Mouse (Mus musculus) lung, embryonic 16.5 days (tissue): ENCODE data around the gene Shoc2. TPM values are rescaled to one million over a fixed set of nuclear protein-coding genes. Genes with fewer than 3 reads are reported as not detected.
"Not testable (repeated sequence)": the region's sequence is repeated elsewhere in the genome, so short reads cannot be mapped to it uniquely, and the experiment has no call there.

Source experiments
- ATAC-seq: fragments of 200-750 bp; cut with Nextera tagmentation; 2 replicates; pipeline ENCODE4 v1.8.0; 2017; ENCODE audit warnings: low read depth, mild to moderate bottlenecking, moderate library complexity
- H3K27ac ChIP-seq: fragments of 300-500 bp; sonication (generic); 2 replicates; pipeline ENCODE4 v1.5.1; 2014; ENCODE audit warnings: mild to moderate bottlenecking, control low read depth, low read length
- H3K27me3 ChIP-seq: fragments of 300-500 bp; sonication (generic); 2 replicates; pipeline ENCODE4 v1.6.1; 2014; ENCODE audit warnings: low read depth, low read length, mixed read lengths; ENCODE audit not compliant: control insufficient read depth, insufficient read depth
- H3K36me3 ChIP-seq: fragments of 300-500 bp; sonication (generic); 2 replicates; pipeline ENCODE4 v1.6.1; 2014; ENCODE audit warnings: low read length; ENCODE audit not compliant: control insufficient read depth, insufficient read depth
- H3K4me1 ChIP-seq: fragments of 300-500 bp; sonication (generic); replicated peaks from 2 replicates; pipeline ENCODE4 v1.6.1; 2014; ENCODE audit warnings: low read length, mixed read lengths; ENCODE audit not compliant: control insufficient read depth, insufficient read depth
- H3K4me2 ChIP-seq: fragments of 300-500 bp; sonication (generic); 2 replicates; pipeline ENCODE4 v1.6.1; 2014; ENCODE audit warnings: low read depth, low read length, control low read depth
- H3K4me3 ChIP-seq: fragments of 300-500 bp; sonication (generic); 2 replicates; pipeline ENCODE4 v1.5.1; 2014; ENCODE audit warnings: mild to moderate bottlenecking, low read length, control low read depth
- H3K9ac ChIP-seq: fragments of 300-500 bp; sonication (generic); 2 replicates; pipeline ENCODE4 v1.6.1; 2014; ENCODE audit warnings: low read length, control low read depth
- H3K9me3 ChIP-seq: fragments of 300-500 bp; sonication (generic); 2 replicates; pipeline ENCODE4 v1.6.1; 2016; ENCODE audit warnings: low read length; ENCODE audit not compliant: control insufficient read depth
- WGBS: fragments of 180-500 bp; shearing (Covaris S2); extraction: QIAGEN DNeasy Blood & Tissue Kit; methylation state at CpG from one replicate; pipeline ENCODE4 v1.1.7; 2014; 5-methylcytosine and 5-hydroxymethylcytosine counted together
- polyA plus RNA-seq: library from polyadenylated mRNA; unstranded; fragments of >200 nt; fragmentation: Nextera tagmentation; extraction: Ambion mirVana; gene quantifications from 2 replicates; pipeline ENCODE4 v1.2.1, GENCODE M21; 2015

Shoc2 gene
- polyA plus RNA-seq, 1 experiment from 2014 or later: 49.5 TPM

DNA sequence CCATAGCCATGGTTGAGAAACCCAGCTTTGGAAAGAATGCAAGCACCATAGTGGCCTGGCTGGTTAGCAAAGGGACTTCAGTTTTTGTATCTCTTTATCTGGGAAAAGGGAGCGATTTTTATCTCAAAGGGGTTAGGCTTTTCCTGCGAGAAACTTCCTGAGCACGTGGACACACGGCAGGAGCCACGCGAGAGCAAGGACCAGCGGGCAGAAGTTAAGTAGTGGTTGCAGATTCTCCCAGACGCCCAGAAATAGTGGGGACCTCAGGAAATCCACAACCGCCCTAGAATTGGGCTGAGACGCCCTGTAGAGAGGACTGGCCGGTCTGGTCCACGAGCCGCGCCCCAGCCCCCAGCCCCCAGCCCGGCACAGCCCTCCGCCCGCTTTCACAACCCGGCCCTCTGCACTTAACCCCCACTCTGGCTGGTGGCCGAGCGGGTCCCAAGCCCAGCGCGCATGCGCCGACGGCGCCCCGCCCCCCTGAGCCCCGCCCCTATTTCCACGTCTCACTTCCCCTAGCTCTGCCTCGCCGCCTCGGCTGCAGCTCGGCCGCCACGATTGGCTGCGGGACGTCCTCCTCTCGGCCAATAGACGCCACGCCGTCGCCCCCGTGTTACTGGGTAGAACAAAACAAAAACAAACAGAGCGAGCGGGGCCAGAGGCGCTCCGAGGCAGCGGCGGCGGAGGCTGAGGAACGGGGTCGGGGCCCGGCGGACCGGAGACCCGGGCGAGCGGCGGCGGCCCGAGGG lies 41.2 kb upstream of the Shoc2 start:
- Histone ChIP-seq H3K4me2 (peak overlapping the region; percentile 77), H3K9ac (peak overlapping the region; percentile 95), H3K27me3 (no peaks in the 10 kb centered on the region), H3K4me3 (peak overlapping the region; percentile 98), H3K27ac (peak overlapping the region; percentile 95), H3K9me3 (no peaks in the 10 kb centered on the region), H3K4me1 (peaks cover 19% of the 10 kb centered on the region), H3K36me3 (no peaks in the 10 kb centered on the region)
- under 1% methylated on average over 61 of the region's 61 CpGs for WGBS
- peak; percentile 98 for ATAC-seq

GRCm38 (mm10) chr19:53903507-53904321 lies 40.4 kb upstream of the Shoc2 start:
- under 1% methylated on average over 54 of the region's 83 CpGs for WGBS
- H3K27me3 ChIP-seq: no peaks in the 10 kb centered on the region
- peak overlapping the region; percentile 98 for H3K4me3 ChIP-seq
- H3K4me2 ChIP-seq: peak overlapping the region; percentile 76
- no peaks in the 10 kb centered on the region for H3K9me3 ChIP-seq
- H3K36me3 ChIP-seq: no peaks in the 10 kb centered on the region; the same call in 1 of the 2 replicates
- peak overlapping the region; percentile 95 for H3K9ac ChIP-seq
- peaks cover 21% of the 10 kb centered on the region for H3K4me1 ChIP-seq
- peak; percentile 64 for ATAC-seq
- peak overlapping the region; percentile 88 for H3K27ac ChIP-seq

GRCm38 (mm10) chr19:53904833-53905480 lies 39.1 kb upstream of the Shoc2 start:
- H3K9me3 ChIP-seq: no peaks in the 10 kb centered on the region
- H3K4me1 ChIP-seq: peaks cover 17% of the 10 kb centered on the region
- H3K9ac ChIP-seq: peak overlapping the region; percentile 50; the same call in 1 of the 2 replicates
- peaks cover 8% of the 10 kb centered on the region for H3K36me3 ChIP-seq
- 41% methylated on average over 7 of the region's 7 CpGs for WGBS
- H3K4me2 ChIP-seq: peak overlapping the region; percentile 76
- H3K27me3 ChIP-seq: no peaks in the 10 kb centered on the region
- ATAC-seq: no peak
- peak overlapping the region; percentile 98 for H3K4me3 ChIP-seq
- no peak overlapping the region for H3K27ac ChIP-seq

DNA sequence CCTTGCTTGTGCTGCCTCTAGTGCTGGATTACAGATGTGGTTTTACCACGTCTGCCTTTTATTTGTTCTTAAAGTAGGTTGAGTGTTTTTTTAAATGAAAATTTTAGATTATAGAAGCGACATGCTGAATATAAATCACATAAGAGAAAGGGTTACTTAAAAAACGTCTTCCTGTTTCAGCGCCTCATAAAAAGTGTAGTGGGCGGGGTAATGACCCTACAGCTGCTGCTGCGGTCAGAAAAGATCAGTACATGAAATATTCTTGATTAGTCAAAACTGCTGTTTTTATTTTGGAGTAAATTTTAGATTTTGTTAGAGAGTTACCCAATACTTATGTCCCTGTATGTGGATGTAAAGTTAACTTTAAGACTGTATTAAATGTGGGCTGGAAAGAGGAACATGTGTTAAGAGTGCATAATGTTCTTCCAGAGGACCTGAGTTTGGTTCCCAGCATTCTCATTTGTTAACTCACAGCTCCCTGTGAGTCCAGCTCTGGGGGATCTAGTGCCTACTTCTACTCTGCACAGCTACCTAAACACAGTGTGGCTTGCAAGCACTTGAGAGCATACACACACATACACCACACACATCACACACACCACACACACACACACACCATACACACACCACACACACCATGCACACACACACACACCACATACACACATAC lies 37.9 kb upstream of the Shoc2 start:
- Histone ChIP-seq H3K9me3 (no peaks in the 10 kb centered on the region), H3K4me2 (peak overlapping the region; percentile 47), H3K36me3 (peaks cover 12% of the 10 kb centered on the region), H3K27me3 (no peaks in the 10 kb centered on the region), H3K27ac (no peak overlapping the region), H3K9ac (no peak overlapping the region), H3K4me3 (peak overlapping the region; percentile 23; the same call in 1 of the 2 replicates), H3K4me1 (peaks cover 17% of the 10 kb centered on the region)
- ATAC-seq: no peak
- WGBS: 27% methylated on average over 6 of the region's 6 CpGs

DNA sequence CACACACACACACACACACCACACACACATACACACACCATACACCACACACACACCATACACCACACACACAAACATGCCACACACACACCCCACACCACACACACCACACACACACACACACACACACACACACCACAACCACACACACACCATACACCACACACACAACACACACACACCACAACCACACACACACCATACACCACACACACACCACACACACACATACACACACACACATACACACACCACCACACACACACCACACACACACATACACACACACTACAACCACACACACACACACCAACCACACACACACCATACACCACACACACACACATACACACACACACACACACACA lies 37.4 kb upstream of the Shoc2 start:
- H3K27ac ChIP-seq, H3K4me2 ChIP-seq, H3K9ac ChIP-seq, H3K4me3 ChIP-seq, H3K27me3 ChIP-seq, H3K9me3 ChIP-seq, ATAC-seq: not testable (repeated sequence)
- Histone ChIP-seq H3K36me3 (peaks cover 15% of the 10 kb centered on the region), H3K4me1 (peaks cover 16% of the 10 kb centered on the region)

DNA sequence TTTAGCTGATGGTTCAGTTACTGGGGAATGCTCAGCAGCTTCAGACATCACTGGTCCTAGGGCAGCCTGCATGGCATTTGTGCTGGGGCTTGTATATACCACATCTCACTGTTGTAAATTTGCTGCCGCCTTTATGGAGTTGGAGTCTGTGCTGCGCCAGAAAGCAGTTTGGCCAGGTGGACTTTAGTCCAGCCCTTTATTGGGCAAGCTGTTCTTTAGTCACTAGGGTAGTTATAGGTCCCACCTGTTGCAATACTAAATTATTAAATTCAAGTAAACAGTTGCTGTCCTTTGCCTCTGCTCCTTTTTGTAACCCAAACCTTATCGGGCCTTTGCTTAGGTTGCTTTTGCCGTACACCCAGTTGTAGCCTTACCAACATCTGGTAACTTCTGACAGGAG lies 29.2 kb upstream of the Shoc2 start:
- ATAC-seq: no peak
- Histone ChIP-seq H3K27me3 (no peaks in the 10 kb centered on the region), H3K27ac (no peak overlapping the region), H3K4me1 (no peaks in the 10 kb centered on the region), H3K4me3 (no peak overlapping the region), H3K4me2 (no peak overlapping the region), H3K36me3 (peaks cover 56% of the 10 kb centered on the region), H3K9ac (no peak overlapping the region), H3K9me3 (no peaks in the 10 kb centered on the region)
- WGBS: over 99% methylated on average over 4 of the region's 4 CpGs

- no peak for ATAC-seq
- H3K9ac ChIP-seq: no peak overlapping the region
- no peaks in the 10 kb centered on the region for H3K9me3 ChIP-seq
- peaks cover 53% of the 10 kb centered on the region for H3K36me3 ChIP-seq
- 84% methylated on average over 10 of the region's 10 CpGs for whole genome bisulfite sequencing
- H3K27me3 ChIP-seq: no peaks in the 10 kb centered on the region
- no peak overlapping the region for H3K4me2 ChIP-seq
- H3K27ac ChIP-seq: no peak overlapping the region
- H3K4me1 ChIP-seq: no peaks in the 10 kb centered on the region
- H3K4me3 ChIP-seq: no peak overlapping the region
Measured at GRCm38 (mm10) chr19:53919541-53919940, 24.6 kb upstream of the Shoc2 start.

- H3K4me2 ChIP-seq, H3K4me3 ChIP-seq, H3K27me3 ChIP-seq, ATAC-seq, H3K9ac ChIP-seq, H3K27ac ChIP-seq, H3K9me3 ChIP-seq, H3K4me1 ChIP-seq: not testable (repeated sequence)
- H3K36me3 ChIP-seq: peaks cover 50% of the 10 kb centered on the region
- WGBS: 80% methylated on average over 3 of the region's 3 CpGs
Measured at GRCm38 (mm10) chr19:53921996-53922395, 22.1 kb upstream of the Shoc2 start.
